Mouse (Mus musculus) stomach, postnatal 0 days (tissue): ENCODE measurements around the gene Rsbn1l.

Source experiments
- CTCF ChIP-seq: IDR thresholded peaks from 2 replicates; pipeline ENCODE4 v1.5.1; 2016; ENCODE audit warnings: antibody characterized with exemption, low read depth, mild to moderate bottlenecking, moderate library complexity
- EP300 ChIP-seq: optimal IDR thresholded peaks from 2 replicates; pipeline ENCODE3; 2016; ENCODE audit warnings: antibody characterized with exemption

DNA sequence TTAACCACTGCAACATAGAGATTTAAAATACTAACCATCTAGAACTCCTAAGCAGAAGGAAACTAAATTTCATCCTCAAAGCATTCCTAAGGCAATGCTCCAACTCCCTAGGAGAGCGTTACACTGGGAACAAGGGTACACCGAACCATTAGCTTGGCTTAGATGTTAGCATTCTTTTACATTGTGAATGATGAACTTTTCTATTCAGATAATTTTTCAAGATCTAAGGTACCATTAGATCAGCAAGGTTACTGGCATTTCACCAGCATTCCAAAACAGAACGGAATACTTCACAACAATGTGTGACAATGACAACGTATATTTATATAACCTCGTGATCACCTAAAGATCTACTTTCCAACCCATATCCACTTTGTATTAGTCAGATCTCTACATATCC is 6.1 kb downstream of the Rsbn1l start:
- TF ChIP-seq CTCF (no peak), EP300 (no peak)
